Mouse (Mus musculus) heart, embryonic 15.5 days (tissue): ENCODE results near the gene Nnmt. TPM values are rescaled to one million over a fixed set of nuclear protein-coding genes. Genes with fewer than 3 reads are reported as not detected.

Experiments
- ATAC-seq: fragments of 200-750 bp; cut with Nextera tagmentation; replicated peaks from 2 replicates; pipeline ENCODE4 v1.8.0; 2017; ENCODE audit warnings: low read depth, moderate TSS enrichment; ENCODE audit not compliant: insufficient number of reproducible peaks, insufficient read depth, low FRiP score
- H3K27ac ChIP-seq: fragments of 300-500 bp; sonication (generic); 2 replicates; pipeline ENCODE4 v1.5.1; 2015; ENCODE audit warnings: mild to moderate bottlenecking, inconsistent platforms
- H3K27me3 ChIP-seq: fragments of 300-500 bp; sonication (generic); 2 replicates; pipeline ENCODE4 v1.6.1; 2015; ENCODE audit warnings: inconsistent platforms
- H3K36me3 ChIP-seq: fragments of 300-500 bp; sonication (generic); 2 replicates; pipeline ENCODE4 v1.6.1; 2015; ENCODE audit warnings: mild to moderate bottlenecking, inconsistent platforms
- H3K4me1 ChIP-seq: fragments of 300-500 bp; sonication (generic); replicated peaks from 2 replicates; pipeline ENCODE4 v1.6.1; 2015; ENCODE audit warnings: inconsistent platforms
- H3K4me2 ChIP-seq: fragments of 300-500 bp; sonication (generic); 2 replicates; pipeline ENCODE4 v1.6.1; 2015; ENCODE audit warnings: inconsistent platforms, mild to moderate bottlenecking, moderate library complexity
- H3K4me3 ChIP-seq: fragments of 300-500 bp; sonication (generic); 2 replicates; pipeline ENCODE4 v1.5.1; 2015; ENCODE audit warnings: mild to moderate bottlenecking, inconsistent platforms
- H3K9ac ChIP-seq: fragments of 300-500 bp; sonication (generic); 2 replicates; pipeline ENCODE4 v1.6.1; 2015; ENCODE audit warnings: mild to moderate bottlenecking, inconsistent platforms
- H3K9me3 ChIP-seq: fragments of 300-500 bp; sonication (generic); replicated peaks from 2 replicates; pipeline ENCODE4 v1.6.1; 2016; ENCODE audit warnings: inconsistent platforms
- WGBS: fragments of 180-500 bp; shearing (Covaris S2); methylation state at CpG from one replicate; pipeline ENCODE4 v1.1.7; 2015; ENCODE audit warnings: mixed read lengths; 5-methylcytosine and 5-hydroxymethylcytosine counted together
- polyA plus RNA-seq: library from polyadenylated mRNA; unstranded; fragments of >200 nt; fragmentation: Nextera tagmentation; extraction: Ambion mirVana; gene quantifications from 2 replicates; pipeline ENCODE4 v1.2.1, GENCODE M21; 2015

Gene Nnmt
- polyA plus RNA-seq, 1 experiment from 2014 or later, result 6.2 TPM

DNA sequence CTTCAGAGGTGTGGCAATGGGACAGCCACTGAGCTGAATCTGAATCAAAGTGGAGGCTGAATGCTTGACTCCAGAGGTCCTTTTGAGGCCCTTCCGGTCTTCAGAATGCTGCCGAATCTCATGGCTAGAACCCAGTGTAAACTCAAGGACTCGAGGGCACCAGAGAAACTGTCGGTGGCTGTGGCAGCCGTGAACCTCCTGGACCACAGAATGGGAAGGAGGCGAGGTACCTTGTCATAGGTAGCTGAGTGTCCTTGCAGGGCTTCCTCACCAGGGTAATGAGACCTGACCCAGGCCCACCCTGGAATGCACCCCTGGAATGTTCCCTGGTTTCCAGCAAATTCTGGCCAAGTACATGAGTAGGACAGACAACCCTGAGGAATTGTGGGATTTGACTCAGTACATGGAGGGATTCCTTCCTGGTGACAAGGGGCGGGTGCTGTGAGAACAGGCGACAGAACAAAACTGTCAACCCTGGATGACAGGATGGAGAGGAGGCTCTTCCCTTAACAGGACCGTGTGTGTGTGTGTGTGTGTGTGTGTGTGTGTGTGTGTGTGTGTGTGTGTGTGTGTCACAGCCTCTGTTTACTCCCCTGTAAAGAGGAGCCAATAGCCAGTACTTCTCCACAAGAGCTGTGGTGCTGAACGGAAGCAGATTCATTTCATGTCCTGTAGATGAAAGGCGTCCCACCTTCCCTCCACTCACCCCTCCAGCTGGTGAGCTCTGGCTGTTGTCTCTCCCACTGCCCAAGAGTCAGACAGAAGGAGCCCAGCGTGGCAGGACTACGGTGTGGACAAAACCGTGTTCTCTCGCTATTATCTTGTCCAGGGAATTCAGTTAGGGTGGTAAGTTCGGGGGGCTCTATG, 42.1 kb upstream of the Nnmt start:
- no peaks in the 10 kb centered on the region for H3K9me3 ChIP-seq
- no peak for ATAC-seq
- H3K27me3 ChIP-seq, result peaks cover 10% of the 10 kb centered on the region; the same call in 1 of the 2 replicates
- H3K9ac ChIP-seq, result no peak overlapping the region
- H3K36me3 ChIP-seq, result no peaks in the 10 kb centered on the region
- WGBS, result 57% methylated on average over 16 of the region's 16 CpGs
- no peak overlapping the region for H3K4me2 ChIP-seq
- no peak overlapping the region for H3K27ac ChIP-seq
- no peak overlapping the region for H3K4me3 ChIP-seq
- H3K4me1 ChIP-seq, result peaks cover 21% of the 10 kb centered on the region

DNA sequence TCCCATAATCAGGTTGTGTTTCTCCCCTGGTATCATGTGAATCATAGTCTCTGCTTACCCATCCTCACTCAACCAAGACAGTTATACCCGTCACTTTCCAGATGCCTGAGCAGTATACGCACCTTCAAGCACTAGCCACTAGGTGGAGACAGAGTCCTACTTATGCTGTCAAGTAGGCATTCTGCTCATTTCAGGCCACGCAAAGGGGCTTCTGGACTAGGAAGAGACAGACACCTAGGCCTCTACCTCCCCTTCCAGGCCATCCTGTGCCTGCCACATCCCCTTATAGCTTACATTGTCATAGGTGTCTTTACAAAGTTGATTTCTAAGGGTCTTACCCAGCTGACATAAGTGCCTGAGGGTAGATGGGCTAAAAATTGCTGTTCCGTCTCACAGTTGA, 41.3 kb upstream of the Nnmt start:
- peaks cover 10% of the 10 kb centered on the region; the same call in 1 of the 2 replicates for H3K27me3 ChIP-seq
- H3K9ac ChIP-seq, result no peak overlapping the region
- no peak overlapping the region for H3K27ac ChIP-seq
- no peaks in the 10 kb centered on the region for H3K36me3 ChIP-seq
- no peak overlapping the region for H3K4me2 ChIP-seq
- no peak overlapping the region for H3K4me3 ChIP-seq
- ATAC-seq, result no peak
- no peaks in the 10 kb centered on the region for H3K9me3 ChIP-seq
- WGBS, result 27% methylated on average over 4 of the region's 4 CpGs
- H3K4me1 ChIP-seq, result peaks cover 21% of the 10 kb centered on the region

DNA sequence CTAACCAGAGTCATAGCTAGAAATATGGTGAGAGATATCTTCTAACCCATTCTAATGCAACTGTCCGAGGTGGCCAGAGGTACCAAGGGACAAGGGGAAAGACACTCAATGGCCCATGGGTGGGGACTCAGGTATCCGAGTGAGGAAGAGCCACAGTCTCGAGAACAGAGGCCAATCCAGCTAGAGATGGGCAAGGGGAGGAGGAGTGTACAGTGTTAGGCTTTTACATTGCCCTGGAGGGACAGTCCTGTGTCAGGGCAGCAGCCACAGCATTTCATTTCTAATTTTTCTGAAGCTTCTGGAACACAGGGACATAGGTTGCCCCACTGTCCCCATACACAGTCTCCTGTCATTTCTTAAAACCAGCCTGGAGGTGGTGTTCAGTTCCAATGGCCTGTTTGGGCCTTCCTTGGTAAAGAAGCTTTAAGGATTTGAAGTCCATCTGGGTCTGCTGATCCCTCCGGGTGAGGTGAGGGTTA, 40.7 kb upstream of the Nnmt start:
- no peak for ATAC-seq
- WGBS, result 51% methylated on average over 4 of the region's 4 CpGs
- no peaks in the 10 kb centered on the region for H3K36me3 ChIP-seq
- no peak overlapping the region for H3K9ac ChIP-seq
- no peaks in the 10 kb centered on the region for H3K9me3 ChIP-seq
- H3K27me3 ChIP-seq, result peaks cover 10% of the 10 kb centered on the region; the same call in 1 of the 2 replicates
- H3K4me3 ChIP-seq, result no peak overlapping the region
- H3K4me1 ChIP-seq, result peaks cover 21% of the 10 kb centered on the region
- no peak overlapping the region for H3K27ac ChIP-seq
- no peak overlapping the region for H3K4me2 ChIP-seq

DNA sequence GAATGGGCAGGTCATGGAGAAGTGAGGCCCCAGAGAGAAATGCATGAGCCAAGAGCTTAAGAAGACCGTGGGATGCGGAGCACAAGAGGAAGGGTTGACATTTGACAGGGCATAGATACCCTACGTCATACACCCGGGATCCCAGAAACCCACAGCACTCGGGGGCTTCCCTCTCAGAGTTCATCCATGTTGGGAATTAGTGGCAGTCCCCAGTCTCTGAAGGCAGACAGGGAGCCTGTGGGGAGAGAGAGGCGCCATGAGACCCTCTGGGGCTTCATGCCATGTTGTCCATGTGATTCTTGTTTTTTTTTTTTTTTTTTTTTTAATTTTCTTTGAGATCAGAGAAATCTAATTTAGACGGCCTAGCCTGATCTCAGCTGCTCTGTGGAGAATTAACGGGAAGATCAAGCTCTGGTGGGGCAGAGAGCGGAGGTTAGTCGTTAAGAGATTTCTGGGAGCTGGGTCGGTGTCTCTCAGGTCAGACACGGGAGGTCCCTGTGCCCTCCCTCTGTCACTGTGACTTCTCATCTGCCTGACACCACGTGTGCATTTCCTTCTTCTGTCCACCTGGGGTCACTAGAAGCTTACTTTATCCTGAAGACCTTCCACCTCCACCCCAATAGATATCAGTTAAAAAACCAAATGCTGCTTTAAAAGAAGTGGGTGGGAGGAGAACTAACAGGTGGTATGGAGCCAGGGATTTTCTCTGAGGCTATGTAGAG, 40.1 kb upstream of the Nnmt start:
- no peak overlapping the region for H3K4me2 ChIP-seq
- 45% methylated on average over 13 of the region's 13 CpGs for WGBS
- no peaks in the 10 kb centered on the region for H3K9me3 ChIP-seq
- no peaks in the 10 kb centered on the region for H3K36me3 ChIP-seq
- no peak overlapping the region for H3K4me3 ChIP-seq
- H3K4me1 ChIP-seq, result peaks cover 21% of the 10 kb centered on the region
- no peak overlapping the region for H3K27ac ChIP-seq
- H3K9ac ChIP-seq, result no peak overlapping the region
- no peak for ATAC-seq
- peaks cover 10% of the 10 kb centered on the region; the same call in 1 of the 2 replicates for H3K27me3 ChIP-seq

DNA sequence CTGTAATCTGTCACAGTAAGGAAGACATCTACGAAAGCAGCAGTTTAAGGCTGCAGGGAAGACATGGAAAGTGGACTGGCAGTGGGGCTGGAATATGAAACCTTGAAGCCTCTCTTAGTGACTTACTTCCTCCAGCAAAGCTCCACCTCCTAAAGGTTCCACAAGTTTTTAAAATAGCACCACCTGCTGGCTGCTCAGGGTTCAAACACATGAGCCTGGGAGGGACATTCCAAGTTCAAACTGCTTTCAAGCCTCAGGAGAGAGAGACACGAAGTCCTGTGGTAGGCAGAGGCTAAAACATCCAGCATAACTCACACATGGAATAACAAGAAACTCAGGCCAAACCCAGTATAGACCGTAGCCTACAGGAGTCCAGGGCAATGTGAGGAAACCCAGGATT, 39.4 kb upstream of the Nnmt start:
- no peak for ATAC-seq
- no peak overlapping the region for H3K9ac ChIP-seq
- peaks cover 7% of the 10 kb centered on the region; the same call in 1 of the 2 replicates for H3K27me3 ChIP-seq
- no peak overlapping the region for H3K27ac ChIP-seq
- H3K9me3 ChIP-seq, result no peaks in the 10 kb centered on the region
- peaks cover 16% of the 10 kb centered on the region for H3K4me1 ChIP-seq
- no peaks in the 10 kb centered on the region for H3K36me3 ChIP-seq
- 73% methylated on average over 3 of the region's 3 CpGs for WGBS
- H3K4me2 ChIP-seq, result no peak overlapping the region
- H3K4me3 ChIP-seq, result no peak overlapping the region

DNA sequence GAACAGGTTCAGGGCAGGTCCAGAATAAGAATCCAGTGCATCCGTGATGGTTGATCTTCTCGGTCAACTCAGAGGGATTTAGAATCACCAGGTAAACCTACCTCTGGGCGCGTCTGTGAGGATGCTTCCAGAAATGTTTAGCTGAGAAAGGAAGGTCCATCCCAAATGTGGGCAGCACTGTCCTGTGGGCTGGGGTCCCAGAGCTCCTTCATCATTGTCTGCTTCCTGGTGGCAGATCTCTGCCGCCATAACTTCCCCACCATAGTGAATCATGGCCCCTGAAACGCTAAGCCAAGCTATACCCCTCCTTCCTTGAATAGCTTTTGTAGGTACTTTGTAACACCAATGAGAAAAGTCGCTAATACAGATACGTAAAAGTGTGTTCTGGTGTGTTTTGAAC, 36.7 kb upstream of the Nnmt start:
- H3K4me3 ChIP-seq, result no peak overlapping the region
- H3K9me3 ChIP-seq, result no peaks in the 10 kb centered on the region
- peaks cover 8% of the 10 kb centered on the region; the same call in 1 of the 2 replicates for H3K27me3 ChIP-seq
- ATAC-seq, result no peak
- no peaks in the 10 kb centered on the region for H3K36me3 ChIP-seq
- no peak overlapping the region for H3K9ac ChIP-seq
- no peaks in the 10 kb centered on the region for H3K4me1 ChIP-seq
- H3K27ac ChIP-seq, result no peak overlapping the region
- WGBS, result 85% methylated on average over 8 of the region's 8 CpGs
- H3K4me2 ChIP-seq, result no peak overlapping the region

DNA sequence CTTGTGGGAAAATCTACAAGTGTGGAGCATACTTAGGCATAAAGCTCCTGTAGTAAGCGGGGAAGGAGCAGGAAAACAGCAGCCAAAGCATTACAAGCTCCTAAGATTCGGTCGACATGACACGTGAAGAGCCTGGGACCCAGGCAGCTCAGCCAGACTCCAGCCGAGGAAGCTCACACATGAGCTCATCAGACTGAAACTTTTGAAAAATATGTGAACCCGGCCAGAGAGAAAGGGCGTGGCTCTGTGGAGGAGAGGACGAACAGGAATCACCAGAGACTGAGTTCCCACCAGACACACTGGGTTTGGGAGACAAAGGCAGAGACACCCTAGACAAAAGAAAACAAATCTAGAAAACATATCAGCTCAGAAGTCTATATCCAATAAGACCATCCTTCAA, 35.9 kb upstream of the Nnmt start:
- no peak for ATAC-seq
- H3K4me2 ChIP-seq, result no peak overlapping the region
- H3K4me3 ChIP-seq, result no peak overlapping the region
- no peaks in the 10 kb centered on the region for H3K36me3 ChIP-seq
- no peaks in the 10 kb centered on the region for H3K9me3 ChIP-seq
- H3K9ac ChIP-seq, result no peak overlapping the region
- no peaks in the 10 kb centered on the region for H3K4me1 ChIP-seq
- no peak overlapping the region for H3K27ac ChIP-seq
- H3K27me3 ChIP-seq, result peaks cover 15% of the 10 kb centered on the region; the same call in 1 of the 2 replicates
- WGBS, result 63% methylated on average over 8 of the region's 8 CpGs

DNA sequence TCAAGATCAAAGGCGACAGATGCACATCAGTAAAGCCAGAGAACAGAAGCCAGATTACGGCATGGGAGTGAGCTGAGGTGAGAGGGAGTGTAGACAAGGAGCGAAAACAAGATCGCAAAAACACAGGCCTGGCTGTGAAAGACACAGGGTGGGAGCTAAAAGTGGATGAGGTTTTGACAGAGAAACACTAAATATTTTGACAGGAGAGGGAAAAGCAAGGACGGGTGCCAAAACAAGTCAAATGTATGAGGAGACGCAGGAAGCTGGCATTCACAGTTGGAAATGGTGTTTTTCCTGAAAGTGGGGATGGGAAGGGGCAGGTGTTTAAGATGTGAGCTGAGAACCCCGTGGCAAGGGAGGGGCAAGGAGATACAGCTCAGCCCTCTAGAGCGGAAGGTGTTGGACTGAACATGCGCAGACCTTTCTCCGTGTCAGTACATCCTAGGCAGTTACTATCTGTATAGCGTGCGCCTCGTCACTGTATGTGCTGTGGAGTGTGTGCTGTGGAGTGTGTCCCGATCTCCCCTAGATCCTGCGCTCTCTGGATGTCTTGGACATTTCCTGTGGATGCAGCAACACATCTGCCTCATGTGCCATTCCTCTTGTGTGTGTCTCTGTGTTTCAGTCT, 33.3 kb upstream of the Nnmt start:
- Histone ChIP-seq H3K4me2 (no peak overlapping the region), H3K4me3 (no peak overlapping the region), H3K27me3 (peaks cover 21% of the 10 kb centered on the region; the same call in 1 of the 2 replicates), H3K9ac (no peak overlapping the region), H3K9me3 (no peaks in the 10 kb centered on the region), H3K36me3 (no peaks in the 10 kb centered on the region), H3K4me1 (0 out of 2 replicates have a peak, but pooled peaks cover 2% of the 10 kb centered on the region), H3K27ac (no peak overlapping the region)
- WGBS, result 55% methylated on average over 15 of the region's 15 CpGs
- no peak for ATAC-seq

DNA sequence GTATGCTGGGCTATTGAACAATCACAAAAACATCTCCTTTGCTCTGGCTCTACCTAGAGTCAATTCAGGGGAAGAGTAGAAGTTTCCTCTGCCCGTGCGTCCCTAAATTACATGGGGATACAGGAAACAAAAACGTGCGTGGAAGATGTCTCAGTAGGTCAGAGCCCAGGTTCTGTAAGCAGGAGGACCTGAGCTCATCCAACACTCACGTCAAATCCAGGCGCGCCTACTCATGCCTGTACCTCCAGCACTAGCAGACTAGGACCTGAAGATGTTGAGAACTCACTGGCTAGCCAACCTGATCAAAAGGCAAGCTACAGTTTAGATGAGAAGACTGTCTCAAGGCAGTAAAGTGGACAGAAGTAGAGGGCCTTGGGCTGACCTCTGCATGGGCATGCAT, 32.2 kb upstream of the Nnmt start:
- Histone ChIP-seq H3K4me1 (0 out of 2 replicates have a peak, but pooled peaks cover 2% of the 10 kb centered on the region), H3K4me2 (no peak overlapping the region), H3K27ac (no peak overlapping the region), H3K27me3 (peaks cover 21% of the 10 kb centered on the region; the same call in 1 of the 2 replicates), H3K36me3 (no peaks in the 10 kb centered on the region), H3K9me3 (no peaks in the 10 kb centered on the region), H3K9ac (no peak overlapping the region), H3K4me3 (no peak overlapping the region)
- 88% methylated on average over 7 of the region's 7 CpGs for WGBS
- no peak for ATAC-seq

DNA sequence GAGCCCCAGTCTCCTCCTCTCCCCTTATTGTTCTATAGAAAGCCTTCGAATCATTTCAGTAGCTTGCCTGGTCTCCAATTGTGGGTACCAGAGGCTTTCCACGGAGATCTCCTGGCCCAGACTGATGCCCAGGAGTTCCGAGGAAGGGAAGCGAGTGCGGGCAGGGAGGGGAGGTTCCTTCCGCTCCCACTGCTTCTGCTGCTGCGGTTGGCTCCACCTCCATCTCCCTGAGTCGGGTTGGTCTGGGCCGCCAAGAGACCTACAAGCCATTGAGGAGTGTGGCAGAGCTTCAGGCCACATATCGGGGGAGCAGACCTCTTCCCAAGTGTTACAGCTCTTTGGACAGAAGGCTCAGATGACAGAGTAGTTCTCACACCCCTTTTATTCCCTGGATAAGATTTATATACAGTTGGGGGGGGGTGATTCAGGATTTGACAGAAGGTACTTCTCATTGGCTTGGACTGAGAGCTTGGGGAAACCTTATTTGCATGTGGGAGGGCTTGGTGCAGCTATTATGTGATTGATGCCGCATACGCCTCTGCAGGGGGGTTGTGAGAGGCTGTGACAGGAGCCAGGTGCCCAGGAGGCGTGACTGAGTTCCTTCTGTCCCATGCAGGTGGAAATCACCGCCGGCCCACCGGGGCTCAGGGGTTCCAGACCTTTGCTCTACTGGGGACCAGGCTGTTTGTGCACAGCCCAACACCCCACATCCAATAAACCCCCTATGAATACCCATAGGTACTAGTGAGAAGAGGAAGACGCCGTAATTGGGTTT, 30.8 kb upstream of the Nnmt start:
- Histone ChIP-seq H3K9ac (no peak overlapping the region), H3K27ac (no peak overlapping the region), H3K9me3 (no peaks in the 10 kb centered on the region), H3K4me3 (no peak overlapping the region), H3K4me1 (0 out of 2 replicates have a peak, but pooled peaks cover 2% of the 10 kb centered on the region), H3K4me2 (peak overlapping the region; percentile 30; the same call in 1 of the 2 replicates), H3K36me3 (no peaks in the 10 kb centered on the region), H3K27me3 (peaks cover 21% of the 10 kb centered on the region; the same call in 1 of the 2 replicates)
- 36% methylated on average over 18 of the region's 18 CpGs for WGBS
- no peak for ATAC-seq
